Mouse (Mus musculus): Measurements from ENCODE around the gene Tanc1.

DNA sequence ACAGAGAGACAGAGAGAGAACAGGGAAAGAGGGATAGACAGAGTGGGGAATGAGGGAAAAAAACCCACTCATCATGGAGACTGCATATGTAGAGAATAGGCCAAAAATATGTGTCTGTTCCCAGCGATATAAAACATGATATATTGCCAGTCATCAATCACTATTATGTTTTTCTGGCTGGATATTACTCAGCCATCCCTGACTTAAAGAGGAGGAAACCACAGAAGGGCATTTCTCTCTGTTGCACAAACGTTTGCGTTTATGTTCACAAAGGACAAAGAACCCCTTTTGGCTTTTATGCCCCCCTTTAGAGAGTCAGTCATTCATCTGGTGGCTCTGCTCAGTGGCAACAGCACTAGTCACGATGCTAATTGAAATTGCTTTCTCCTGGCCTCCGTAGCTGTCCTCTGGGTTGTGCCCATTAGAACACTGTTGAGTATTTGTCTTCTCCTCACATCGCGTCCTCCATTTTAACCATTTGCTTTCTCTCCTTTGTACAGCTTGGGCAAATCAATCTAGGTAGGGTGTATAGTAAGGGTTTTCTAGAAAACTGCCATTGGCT is 18.4 kb upstream of the Tanc1 start:
- TF ChIP-seq CTCF (IDR thresholded peaks at IDR 0.05; ENCODE audit: low read depth) (no peak), EP300 (IDR thresholded peaks at IDR 0.05; ENCODE audit: low read depth) (no peak)
